Mouse (Mus musculus): ENCODE measurements at regions not wholly inside any gene's neighbourhood (a gene's known extent, or its start where the extent isn't known, plus 50 kb on each side); places are given as distances from the start of the nearest gene placed in this dataset.

DNA sequence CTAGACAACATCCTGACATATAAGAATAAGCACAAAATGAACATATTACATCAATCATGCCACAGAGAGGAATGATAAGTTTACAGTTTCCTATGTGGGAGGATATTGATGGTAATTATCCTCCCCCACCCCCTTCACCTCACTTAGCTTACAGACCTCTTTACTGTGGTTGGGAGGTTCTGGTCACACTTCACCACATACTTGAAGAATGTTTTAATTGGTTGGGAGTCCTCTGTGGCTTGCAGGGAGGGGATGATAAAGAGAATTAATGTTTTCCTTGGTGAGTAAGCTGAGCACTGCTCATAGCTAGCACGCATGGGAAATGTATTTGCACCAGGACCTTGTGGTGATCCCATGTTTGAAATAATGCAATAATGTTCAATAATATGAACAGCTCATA, 468.5 kb downstream of the Hsfy2 start:
- no peak overlapping the region for H3K9ac ChIP-seq (ENCODE audit: low read depth, low read length)
- H3K27ac ChIP-seq (ENCODE audit: low read length), result no peak overlapping the region
- no peak overlapping the region for H3K4me2 ChIP-seq (ENCODE audit: low read length)
- H3K27me3 ChIP-seq (ENCODE audit: control insufficient read depth, insufficient read depth, low read depth, low read length), result no peaks in the 10 kb centered on the region
- no peak for ATAC-seq
- no peaks in the 10 kb centered on the region for H3K9me3 ChIP-seq (replicated peaks; ENCODE audit: control insufficient read depth, low read length, poor library complexity, severe bottlenecking)
- H3K4me3 ChIP-seq (ENCODE audit: low read depth, low read length), result no peak overlapping the region
- no peaks in the 10 kb centered on the region for H3K36me3 ChIP-seq (ENCODE audit: control insufficient read depth, insufficient read depth, low read length)
- WGBS, result 60% methylated on average over 1 of the region's 1 CpGs
- H3K4me1 ChIP-seq (ENCODE audit: control insufficient read depth, insufficient read depth, low read length), result no peaks in the 10 kb centered on the region

DNA sequence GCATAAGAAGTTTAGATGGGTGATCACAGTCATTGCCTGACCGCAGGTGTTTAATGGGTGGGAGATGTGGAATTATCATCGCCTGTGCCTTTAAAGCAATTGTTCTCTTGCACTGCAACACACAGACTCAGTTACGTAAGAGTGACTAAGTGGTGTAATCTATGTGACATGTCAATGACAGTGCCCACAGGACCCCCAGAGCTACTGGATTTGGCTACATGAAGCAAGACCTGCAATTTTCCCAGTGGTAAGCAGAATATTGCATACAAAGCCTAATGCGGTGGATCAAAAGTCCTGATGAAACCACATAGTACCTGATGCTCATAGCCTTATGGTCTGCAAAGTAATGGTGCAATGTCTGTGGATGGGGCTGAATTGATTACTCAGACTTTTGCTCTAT, 469.2 kb downstream of the Hsfy2 start:
- Histone ChIP-seq H3K4me3 (ENCODE audit: low read depth, low read length) (no peak overlapping the region), H3K9me3 (replicated peaks; ENCODE audit: control insufficient read depth, low read length, poor library complexity, severe bottlenecking) (no peaks in the 10 kb centered on the region), H3K9ac (ENCODE audit: low read depth, low read length) (no peak overlapping the region), H3K27me3 (ENCODE audit: control insufficient read depth, insufficient read depth, low read depth, low read length) (no peaks in the 10 kb centered on the region), H3K4me2 (ENCODE audit: low read length) (no peak overlapping the region), H3K27ac (ENCODE audit: low read length) (no peak overlapping the region), H3K36me3 (ENCODE audit: control insufficient read depth, insufficient read depth, low read length) (no peaks in the 10 kb centered on the region), H3K4me1 (ENCODE audit: control insufficient read depth, insufficient read depth, low read length) (no peaks in the 10 kb centered on the region)
- WGBS, result 90% methylated on average over 4 of the region's 4 CpGs
- no peak for ATAC-seq

- no peaks in the 10 kb centered on the region for H3K27me3 ChIP-seq (ENCODE audit: control insufficient read depth, insufficient read depth, low read depth, low read length)
- no peaks in the 10 kb centered on the region for H3K36me3 ChIP-seq (ENCODE audit: control insufficient read depth, insufficient read depth, low read length)
- no peak overlapping the region for H3K4me2 ChIP-seq (ENCODE audit: low read length)
- no peaks in the 10 kb centered on the region for H3K9me3 ChIP-seq (replicated peaks; ENCODE audit: control insufficient read depth, low read length, poor library complexity, severe bottlenecking)
- H3K27ac ChIP-seq (ENCODE audit: low read length), result no peak overlapping the region
- H3K4me1 ChIP-seq (ENCODE audit: control insufficient read depth, insufficient read depth, low read length), result no peaks in the 10 kb centered on the region
- no peak overlapping the region for H3K4me3 ChIP-seq (ENCODE audit: low read depth, low read length)
- 89% methylated on average over 2 of the region's 2 CpGs for WGBS
- H3K9ac ChIP-seq (ENCODE audit: low read depth, low read length), result no peak overlapping the region
- no peak for ATAC-seq
Observed at GRCm38 (mm10) chr1:56165228-56165627, 472.0 kb downstream of the Hsfy2 start.

DNA sequence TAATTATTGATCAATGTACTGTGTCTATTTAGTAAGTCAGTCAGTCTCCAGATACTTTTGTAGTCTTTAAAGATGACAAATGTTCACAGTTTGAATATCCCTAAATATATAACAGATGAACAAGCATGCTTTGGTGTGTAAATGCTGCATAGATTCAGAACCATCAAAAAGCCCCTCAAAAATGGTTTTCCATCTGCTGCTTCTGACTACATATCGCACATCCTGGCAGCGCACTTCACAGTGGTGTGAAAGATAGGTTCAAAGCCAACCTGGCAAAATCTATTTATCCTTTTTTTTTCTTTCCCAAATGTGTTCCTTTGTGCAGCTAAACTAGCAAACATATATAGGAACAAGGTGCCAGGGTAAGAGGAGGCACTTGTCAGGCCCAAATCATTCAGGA, 472.9 kb downstream of the Hsfy2 start:
- Histone ChIP-seq H3K9ac (ENCODE audit: low read depth, low read length) (no peak overlapping the region), H3K4me1 (ENCODE audit: control insufficient read depth, insufficient read depth, low read length) (no peaks in the 10 kb centered on the region), H3K4me2 (ENCODE audit: low read length) (no peak overlapping the region), H3K9me3 (replicated peaks; ENCODE audit: control insufficient read depth, low read length, poor library complexity, severe bottlenecking) (no peaks in the 10 kb centered on the region), H3K36me3 (ENCODE audit: control insufficient read depth, insufficient read depth, low read length) (no peaks in the 10 kb centered on the region), H3K4me3 (ENCODE audit: low read depth, low read length) (no peak overlapping the region), H3K27me3 (ENCODE audit: control insufficient read depth, insufficient read depth, low read depth, low read length) (no peaks in the 10 kb centered on the region), H3K27ac (ENCODE audit: low read length) (no peak overlapping the region)
- whole genome bisulfite sequencing, result 97% methylated on average over 2 of the region's 2 CpGs
- ATAC-seq, result no peak

DNA sequence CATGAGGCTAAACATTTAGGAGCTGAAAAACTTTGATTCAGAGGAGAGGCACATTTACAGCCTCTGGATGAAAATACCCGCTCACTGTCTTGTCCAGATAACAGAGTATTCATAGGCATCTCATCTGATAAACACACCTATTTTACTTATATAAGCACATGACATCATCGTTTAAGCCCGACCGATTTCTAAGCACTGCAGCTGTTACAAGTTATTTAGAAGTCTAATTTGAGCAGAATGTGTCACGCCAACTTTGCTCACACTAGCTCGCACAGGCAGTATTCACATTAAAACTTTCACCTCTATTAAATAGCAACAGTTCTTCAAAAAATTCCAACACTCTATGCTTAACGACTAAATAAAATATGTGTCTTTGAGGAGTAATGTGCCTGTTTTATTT, 506.3 kb downstream of the Hsfy2 start:
- no peaks in the 10 kb centered on the region for H3K9me3 ChIP-seq (replicated peaks; ENCODE audit: control insufficient read depth, low read length, poor library complexity, severe bottlenecking)
- H3K9ac ChIP-seq (ENCODE audit: low read depth, low read length), result no peak overlapping the region
- no peak overlapping the region for H3K4me2 ChIP-seq (ENCODE audit: low read length)
- no peaks in the 10 kb centered on the region for H3K27me3 ChIP-seq (ENCODE audit: control insufficient read depth, insufficient read depth, low read depth, low read length)
- H3K27ac ChIP-seq (ENCODE audit: low read length), result no peak overlapping the region
- no peaks in the 10 kb centered on the region for H3K36me3 ChIP-seq (ENCODE audit: control insufficient read depth, insufficient read depth, low read length)
- no peak for ATAC-seq
- H3K4me3 ChIP-seq (ENCODE audit: low read depth, low read length), result no peak overlapping the region
- WGBS, result 69% methylated on average over 7 of the region's 7 CpGs
- H3K4me1 ChIP-seq (ENCODE audit: control insufficient read depth, insufficient read depth, low read length), result no peaks in the 10 kb centered on the region

DNA sequence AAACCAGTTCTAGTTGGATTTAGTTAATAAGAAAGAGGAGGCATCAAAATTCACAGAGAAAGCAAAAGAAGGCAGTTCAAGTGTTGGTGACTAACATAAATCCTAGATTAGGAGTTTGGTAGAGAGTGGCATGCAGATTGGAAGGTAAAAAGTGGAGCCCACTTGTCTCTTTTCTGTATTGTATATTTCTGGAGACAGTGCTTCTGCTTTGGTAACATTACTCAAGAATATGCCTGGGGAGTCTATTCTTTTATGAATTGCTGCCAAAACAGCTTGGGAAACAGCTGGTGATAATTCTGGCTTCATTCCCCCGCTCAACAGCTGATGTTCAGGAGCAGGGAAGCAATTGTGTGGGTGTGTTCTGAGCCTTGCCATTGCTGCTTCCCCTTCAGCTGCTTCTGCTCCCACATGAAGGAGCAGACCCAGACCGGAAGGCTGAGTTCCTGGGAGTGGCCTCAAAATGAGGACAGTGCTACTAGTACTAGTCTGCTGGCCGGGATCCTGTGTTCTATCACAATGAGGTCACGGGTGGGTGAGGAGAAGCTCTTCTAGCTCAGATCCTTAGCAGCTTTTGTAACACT, 547.9 kb downstream of the Hsfy2 start:
- Histone ChIP-seq H3K4me3 (ENCODE audit: low read depth, low read length) (no peak overlapping the region), H3K36me3 (ENCODE audit: control insufficient read depth, insufficient read depth, low read length) (no peaks in the 10 kb centered on the region), H3K27ac (ENCODE audit: low read length) (no peak overlapping the region), H3K9ac (ENCODE audit: low read depth, low read length) (no peak overlapping the region), H3K9me3 (replicated peaks; ENCODE audit: control insufficient read depth, low read length, poor library complexity, severe bottlenecking) (no peaks in the 10 kb centered on the region), H3K4me1 (ENCODE audit: control insufficient read depth, insufficient read depth, low read length) (no peaks in the 10 kb centered on the region), H3K4me2 (ENCODE audit: low read length) (no peak overlapping the region), H3K27me3 (ENCODE audit: control insufficient read depth, insufficient read depth, low read depth, low read length) (no peaks in the 10 kb centered on the region)
- WGBS, result 81% methylated on average over 4 of the region's 4 CpGs
- no peak for ATAC-seq

GRCm38 (mm10) chr1:56088357-56088756, 548.9 kb downstream of the Hsfy2 start:
- Histone ChIP-seq H3K27me3 (ENCODE audit: control insufficient read depth, insufficient read depth, low read depth, low read length) (no peaks in the 10 kb centered on the region), H3K36me3 (ENCODE audit: control insufficient read depth, insufficient read depth, low read length) (no peaks in the 10 kb centered on the region), H3K9me3 (replicated peaks; ENCODE audit: control insufficient read depth, low read length, poor library complexity, severe bottlenecking) (no peaks in the 10 kb centered on the region), H3K9ac (ENCODE audit: low read depth, low read length) (no peak overlapping the region), H3K4me3 (ENCODE audit: low read depth, low read length) (no peak overlapping the region), H3K4me2 (ENCODE audit: low read length) (no peak overlapping the region), H3K4me1 (ENCODE audit: control insufficient read depth, insufficient read depth, low read length) (no peaks in the 10 kb centered on the region), H3K27ac (ENCODE audit: low read length) (no peak overlapping the region)
- 78% methylated on average over 1 of the region's 1 CpGs for WGBS
- no peak for ATAC-seq

- H3K4me1 ChIP-seq (ENCODE audit: control insufficient read depth, insufficient read depth, low read length), result no peaks in the 10 kb centered on the region
- ATAC-seq, result no peak
- H3K9ac ChIP-seq (ENCODE audit: low read depth, low read length), result no peak overlapping the region
- WGBS, result 82% methylated on average over 1 of the region's 1 CpGs
- H3K36me3 ChIP-seq (ENCODE audit: control insufficient read depth, insufficient read depth, low read length), result no peaks in the 10 kb centered on the region
- no peak overlapping the region for H3K4me2 ChIP-seq (ENCODE audit: low read length)
- no peaks in the 10 kb centered on the region for H3K9me3 ChIP-seq (replicated peaks; ENCODE audit: control insufficient read depth, low read length, poor library complexity, severe bottlenecking)
- no peak overlapping the region for H3K4me3 ChIP-seq (ENCODE audit: low read depth, low read length)
- no peak overlapping the region for H3K27ac ChIP-seq (ENCODE audit: low read length)
- no peaks in the 10 kb centered on the region for H3K27me3 ChIP-seq (ENCODE audit: control insufficient read depth, insufficient read depth, low read depth, low read length)
Observed at GRCm38 (mm10) chr1:56076757-56077156, 560.5 kb downstream of the Hsfy2 start.

GRCm38 (mm10) chr1:56072255-56072654, 565.0 kb downstream of the Hsfy2 start:
- Histone ChIP-seq H3K4me3 (ENCODE audit: low read depth, low read length) (no peak overlapping the region), H3K36me3 (ENCODE audit: control insufficient read depth, insufficient read depth, low read length) (no peaks in the 10 kb centered on the region), H3K27ac (ENCODE audit: low read length) (no peak overlapping the region), H3K27me3 (ENCODE audit: control insufficient read depth, insufficient read depth, low read depth, low read length) (no peaks in the 10 kb centered on the region), H3K9ac (ENCODE audit: low read depth, low read length) (no peak overlapping the region), H3K4me1 (ENCODE audit: control insufficient read depth, insufficient read depth, low read length) (no peaks in the 10 kb centered on the region), H3K4me2 (ENCODE audit: low read length) (no peak overlapping the region), H3K9me3 (replicated peaks; ENCODE audit: control insufficient read depth, low read length, poor library complexity, severe bottlenecking) (no peaks in the 10 kb centered on the region)
- ATAC-seq, result no peak
- 82% methylated on average over 2 of the region's 2 CpGs for WGBS
